Mouse (Mus musculus): ENCODE measurements around the gene Rhox3h.
"Not testable (repeated sequence)": the region's sequence is repeated elsewhere in the genome, so short reads cannot be mapped to it uniquely, and the experiment has no call there.

Gene Rhox3h

DNA sequence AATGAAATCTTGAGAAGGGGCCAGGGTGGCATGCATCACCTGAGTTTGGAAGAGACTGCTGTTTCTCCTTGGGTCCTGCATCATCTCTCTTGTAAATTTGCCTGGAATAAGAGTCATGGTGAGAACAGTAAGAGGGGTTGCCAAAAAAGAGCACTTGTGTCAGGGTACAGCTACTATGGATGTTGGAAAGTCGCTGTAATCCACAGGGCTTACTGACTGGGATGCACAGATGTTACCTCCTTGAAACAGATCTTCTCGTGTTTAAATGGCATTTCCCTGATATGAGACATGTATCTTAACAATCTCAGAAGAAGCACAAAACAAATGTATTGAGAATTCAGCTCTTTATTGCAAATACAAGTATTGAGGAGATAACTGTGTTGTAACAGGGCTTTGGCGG, at the start of gene Rhox3h:
Rhox3h (minus strand) TSS at position 101 of the 400 bp plus-strand sequence.
- not testable (repeated sequence) for DNase-seq (ENCODE audit: low spot score in 2 of 2)

DNA sequence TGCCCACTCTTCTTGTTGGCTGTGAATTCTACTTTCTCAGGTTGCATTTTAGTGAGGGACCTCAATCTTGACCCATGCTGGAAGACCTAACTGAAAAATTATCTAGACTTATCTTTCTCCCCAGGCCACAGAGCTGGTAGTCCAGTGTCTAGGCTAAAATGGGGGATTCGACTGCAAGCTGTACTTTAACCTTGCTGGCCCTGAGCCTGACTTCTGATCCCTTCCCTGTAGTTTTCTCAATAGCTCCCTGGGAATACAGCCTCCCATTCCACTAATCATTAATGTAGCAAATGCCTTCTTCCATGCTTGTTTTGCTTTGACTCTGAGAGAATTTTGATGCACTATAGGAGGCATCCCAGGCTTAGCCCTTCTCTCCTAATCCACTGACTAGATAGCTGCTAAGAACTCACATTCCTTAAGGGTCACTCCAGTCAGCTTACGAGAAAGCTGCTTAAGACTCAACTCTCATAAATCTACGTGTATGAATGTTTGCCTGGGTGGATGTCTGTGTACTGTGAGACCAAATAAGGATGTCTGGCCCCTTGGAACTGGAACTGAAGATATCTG, 33.3 kb upstream of the Rhox3h start:
- DNase-seq (ENCODE audit: low spot score in 2 of 2), result no peak

DNA sequence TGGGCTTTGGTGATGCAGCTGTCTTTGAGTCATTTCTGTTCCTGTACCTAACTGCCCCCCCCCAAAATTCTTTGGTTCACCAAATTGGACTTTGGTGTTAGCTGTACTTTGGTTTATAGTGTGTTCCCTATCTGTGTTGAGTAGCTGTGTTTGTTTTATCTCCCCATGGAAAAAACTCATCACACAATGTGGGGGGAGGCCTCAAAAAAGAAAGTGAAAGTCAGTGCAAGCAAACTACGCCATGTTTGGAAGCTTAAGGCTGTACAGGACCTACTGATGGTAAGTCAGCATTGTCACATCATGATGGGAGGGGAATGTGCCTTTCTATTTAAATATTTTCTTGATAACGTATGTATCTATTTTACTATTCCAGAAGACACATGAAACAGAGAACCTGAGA, 23.7 kb upstream of the Rhox3h start:
- no peak for DNase-seq (ENCODE audit: low spot score in 2 of 2)

DNA sequence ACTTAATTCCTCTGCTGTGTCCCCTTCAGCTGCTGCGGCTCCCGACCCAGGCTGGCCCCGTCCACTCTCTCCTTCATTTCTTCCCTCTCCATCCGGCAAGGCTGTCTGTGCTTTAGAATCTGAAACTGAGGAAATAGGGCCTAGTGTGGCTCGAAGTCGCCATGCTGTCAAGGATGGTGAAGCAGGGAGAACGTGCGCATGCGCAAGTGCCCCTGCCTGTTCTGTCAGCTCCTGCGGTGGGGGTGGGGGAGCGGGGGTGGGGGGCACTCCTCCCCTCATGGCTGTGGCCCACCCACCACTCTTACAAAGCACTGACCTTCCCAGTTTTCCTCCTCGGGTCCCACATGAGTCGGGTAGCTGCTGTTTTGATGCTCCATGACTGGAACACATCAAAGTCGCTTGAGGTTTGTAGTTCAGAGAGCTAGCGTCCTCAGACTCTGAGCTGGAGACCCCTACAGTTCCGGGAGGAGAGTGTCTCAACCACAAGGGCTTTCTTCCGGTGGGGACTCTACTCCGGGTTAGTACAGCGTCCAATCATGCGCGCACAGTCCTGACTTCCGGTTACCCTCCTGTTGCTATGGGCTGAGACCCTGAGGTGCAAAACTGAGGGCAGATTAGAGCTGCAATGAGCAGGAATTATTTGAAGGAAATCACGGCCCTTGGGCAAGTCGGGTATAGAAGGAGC, 14.6 kb upstream of the Rhox3h start:
- DNase-seq (ENCODE audit: low spot score in 2 of 2), result no peak

DNA sequence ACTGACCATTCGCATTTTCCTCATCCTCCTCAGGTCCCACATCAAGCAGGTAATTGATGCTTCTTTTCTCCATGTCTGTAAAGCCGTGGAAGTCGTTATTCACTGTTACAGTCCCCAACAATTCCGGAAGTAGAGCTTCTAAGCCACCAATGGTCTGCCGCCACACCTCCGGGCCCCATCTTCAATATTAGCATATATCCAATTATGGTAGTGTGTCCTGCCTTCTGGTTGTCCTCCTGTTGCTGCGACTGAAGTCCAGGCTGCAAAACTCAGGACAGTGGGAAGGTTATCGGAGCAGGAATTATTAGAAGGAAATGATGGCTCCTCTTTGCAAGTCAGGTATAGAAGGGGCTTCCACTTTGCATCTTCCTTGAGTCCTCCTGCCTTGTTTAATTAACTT, 4.6 kb upstream of the Rhox3h start, which contains the start of gene Rhox2h:
Rhox2h (minus strand) TSS at position 101 of the 400 bp plus-strand sequence.
- DNase-seq (ENCODE audit: low spot score in 2 of 2), result not testable (repeated sequence)

DNA sequence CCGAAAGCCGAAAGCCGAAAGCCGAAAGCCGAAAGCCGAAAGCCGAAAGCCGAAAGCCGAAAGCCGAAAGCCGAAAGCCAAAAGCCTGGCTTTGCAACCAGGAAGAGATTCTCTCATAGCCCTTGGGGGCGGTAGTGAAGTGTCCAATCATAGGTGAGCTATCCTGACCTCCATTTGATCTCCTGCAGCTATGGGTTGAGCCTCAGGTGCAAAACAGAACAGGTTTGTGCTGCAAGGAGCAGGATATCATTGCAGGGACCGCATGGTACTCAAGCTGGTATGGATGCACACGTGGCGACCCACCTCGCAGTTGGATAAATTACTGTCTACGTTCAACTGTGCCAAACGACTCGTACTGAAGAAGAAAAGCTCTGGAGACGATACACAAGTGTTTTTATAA, 17.3 kb downstream of the Rhox3h start, which contains the start of gene Rhox4g:
Rhox4g (minus strand) TSS at position 101 of the 400 bp plus-strand sequence.
- DNase-seq (ENCODE audit: low spot score in 2 of 2), result not testable (repeated sequence)

DNA sequence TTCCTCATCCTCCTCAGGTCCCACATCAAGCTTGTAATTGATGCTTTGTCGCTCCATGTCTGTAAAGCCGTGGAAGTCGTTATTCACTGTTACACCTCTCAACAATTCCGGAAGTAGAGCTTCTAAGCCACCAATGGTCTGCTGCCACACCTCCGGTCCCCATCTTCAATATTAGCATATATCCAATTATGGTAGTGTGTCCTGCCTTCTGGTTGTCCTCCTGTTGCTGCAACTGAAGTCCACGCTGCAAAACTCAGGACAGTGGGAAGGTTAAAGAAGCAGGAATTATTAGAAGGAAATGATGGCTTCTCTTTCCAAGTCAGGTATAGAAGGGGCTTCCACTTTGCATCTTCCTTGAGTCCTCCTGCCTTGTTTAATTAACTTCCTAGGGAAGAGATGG, 25.2 kb downstream of the Rhox3h start, which contains the start of gene Rhox2g:
Rhox2g (minus strand) TSS at position 101 of the 400 bp plus-strand sequence.
- not testable (repeated sequence) for DNase-seq (ENCODE audit: low spot score in 2 of 2)

DNA sequence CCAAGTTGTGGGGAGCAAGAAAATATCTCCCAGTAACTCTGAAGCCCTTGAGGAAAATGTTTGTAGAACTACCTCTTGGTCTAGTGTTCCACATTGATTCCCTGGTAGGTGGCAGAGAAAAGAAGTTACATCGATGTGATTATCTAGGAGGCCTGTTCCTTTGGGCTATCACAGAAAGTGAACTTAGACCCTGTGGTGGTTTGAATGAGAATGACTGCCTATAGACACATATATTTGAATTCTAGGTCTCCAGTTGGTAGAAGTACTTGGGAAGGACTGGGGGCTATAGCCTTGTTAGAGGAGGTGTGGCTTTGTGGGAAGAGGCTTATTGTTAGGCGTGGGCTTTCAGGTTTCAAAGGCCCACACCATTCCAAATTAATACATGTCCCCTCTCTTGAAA, 40.1 kb downstream of the Rhox3h start, which contains the start of gene Rhox3g:
Rhox3g (minus strand) TSS at position 101 of the 400 bp plus-strand sequence.
- not testable (repeated sequence) for DNase-seq (ENCODE audit: low spot score in 2 of 2)
